Mouse (Mus musculus): ENCODE measurements around the gene Grb7.

Gene Grb7

DNA sequence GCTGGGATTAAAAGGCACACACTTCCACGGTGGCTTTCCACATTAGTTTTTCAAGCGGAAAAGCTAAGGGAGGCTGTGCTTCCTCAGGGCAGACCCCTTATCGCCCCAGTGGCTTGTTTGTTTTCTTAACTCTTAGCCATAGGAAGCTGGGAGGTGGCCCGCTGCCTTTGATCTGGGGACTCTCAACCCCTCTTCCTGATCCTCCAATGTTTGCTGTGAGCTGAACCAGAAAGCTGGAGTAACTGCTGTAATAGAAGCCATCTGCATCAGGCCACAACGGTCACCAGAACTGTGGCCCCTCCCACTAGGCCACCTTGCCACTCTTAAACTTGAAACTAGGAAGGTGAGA is at the start of gene Grb7:
TSS of gene Grb7 (plus strand) at position 182 of the 349 bp plus-strand sequence.
- WGBS: 53% methylated on average over 5 of the region's 5 CpGs

DNA sequence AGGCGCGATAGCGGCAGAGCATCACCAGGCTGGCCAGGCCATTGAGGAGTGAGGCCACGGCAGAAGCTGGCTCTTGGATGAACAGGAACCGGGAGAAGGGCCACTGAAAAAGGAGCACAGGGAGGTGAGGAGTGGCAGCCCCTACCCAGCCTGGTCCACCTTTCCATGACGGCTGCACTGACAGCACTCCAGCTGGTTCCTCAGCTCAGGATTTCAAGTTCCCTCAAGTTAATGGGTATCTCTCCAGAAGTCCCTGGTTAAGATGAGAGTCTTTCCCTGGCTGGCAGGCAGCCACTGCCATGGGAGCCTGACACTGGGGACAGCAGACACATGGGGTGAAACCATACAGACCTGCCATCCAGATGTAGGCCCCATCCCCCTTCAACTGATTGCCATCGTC is 48.2 kb upstream of the Grb7 start:
- WGBS: 90% methylated on average over 7 of the region's 7 CpGs

DNA sequence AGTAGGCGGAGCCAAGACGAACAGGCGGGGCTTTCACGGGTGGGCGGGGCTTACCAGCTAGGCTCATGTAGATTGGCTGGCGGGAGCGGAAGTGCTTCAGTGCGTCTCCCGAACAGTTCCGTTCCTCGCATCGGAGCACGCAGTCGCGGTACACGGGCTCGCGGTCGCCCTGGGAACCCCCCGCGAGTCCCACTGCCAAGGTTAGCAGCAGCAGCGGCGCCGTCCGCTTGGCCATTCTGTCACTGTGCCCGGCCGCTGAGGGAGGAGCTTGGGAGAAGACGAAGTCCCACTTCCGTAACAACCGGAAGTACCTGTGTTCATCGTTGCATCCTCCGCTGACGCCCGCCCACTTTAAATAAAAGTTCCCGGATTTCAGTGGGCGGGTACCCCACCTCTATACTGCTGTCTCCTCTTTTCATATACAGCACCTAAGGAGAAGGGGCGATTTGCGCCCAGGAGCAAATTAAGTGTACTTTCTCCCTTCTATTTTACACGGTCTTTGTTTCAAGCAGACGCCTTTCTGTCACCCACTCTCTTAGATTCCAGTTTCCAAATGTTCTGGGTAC is 46.0 kb upstream of the Grb7 start, which contains the start of gene Pgap3:
TSS of gene Pgap3 (minus strand) at position 330 of the 566 bp plus-strand sequence.
- under 1% methylated on average over 40 of the region's 40 CpGs for WGBS

DNA sequence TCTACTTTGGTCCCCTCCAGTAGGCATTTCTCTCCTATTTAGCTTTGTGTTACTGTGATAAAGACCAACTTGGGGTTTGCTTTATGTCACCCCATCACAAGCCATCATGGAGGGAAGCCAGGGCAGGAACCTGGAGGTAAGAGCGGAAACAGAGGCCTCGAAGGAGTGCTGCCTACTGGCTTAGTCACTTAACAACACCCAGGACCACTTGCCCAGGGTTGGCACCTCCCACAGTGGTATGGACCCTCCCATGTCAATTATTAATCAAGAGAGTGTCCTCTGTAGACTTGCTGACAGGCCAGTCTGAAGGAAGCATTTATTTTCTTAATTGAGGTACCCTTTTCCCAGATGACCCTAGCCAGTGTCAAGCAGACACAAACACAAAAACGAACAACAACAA is 45.4 kb upstream of the Grb7 start:
- 59% methylated on average over 3 of the region's 3 CpGs for WGBS

DNA sequence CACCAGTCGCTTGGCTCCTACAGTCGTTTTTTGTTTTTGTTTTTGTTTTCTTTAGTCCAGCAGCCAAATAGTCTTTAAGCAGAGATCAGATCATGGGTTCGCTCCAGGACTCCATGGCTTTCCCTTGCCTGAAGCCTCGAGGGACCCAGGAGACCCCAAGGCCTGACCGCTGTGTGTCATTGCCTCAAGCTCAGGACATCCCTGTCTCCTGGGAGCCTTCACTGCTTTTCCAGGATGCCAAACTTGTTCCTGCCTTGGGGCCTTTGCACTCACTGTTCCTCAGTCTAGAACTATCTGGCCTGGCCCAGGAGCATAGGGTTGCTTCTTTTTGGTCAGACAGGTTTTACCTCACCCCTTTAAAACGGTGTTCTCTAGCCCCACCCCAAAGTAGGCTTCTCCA is 39.6 kb upstream of the Grb7 start:
- WGBS: 71% methylated on average over 6 of the region's 6 CpGs

DNA sequence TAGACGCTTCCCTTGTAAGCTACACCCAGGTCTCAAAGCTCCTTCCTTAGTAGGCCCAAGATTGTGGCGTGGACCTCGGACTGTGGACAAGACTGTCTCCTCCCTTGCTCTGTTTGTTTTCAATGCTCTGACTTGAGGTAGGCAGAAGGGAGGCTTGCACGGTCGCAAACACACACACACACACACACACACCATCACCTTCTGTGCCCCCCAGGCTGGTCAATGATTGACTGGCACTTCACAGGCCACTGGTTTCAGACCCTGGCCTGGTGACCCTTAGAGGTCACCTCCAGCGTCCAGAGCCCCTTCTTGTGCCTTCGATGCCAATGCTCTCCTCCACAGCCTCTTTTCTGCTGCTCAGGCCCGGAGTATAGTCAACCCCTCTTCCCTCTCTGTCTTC is 37.3 kb upstream of the Grb7 start:
- WGBS: 78% methylated on average over 8 of the region's 8 CpGs

DNA sequence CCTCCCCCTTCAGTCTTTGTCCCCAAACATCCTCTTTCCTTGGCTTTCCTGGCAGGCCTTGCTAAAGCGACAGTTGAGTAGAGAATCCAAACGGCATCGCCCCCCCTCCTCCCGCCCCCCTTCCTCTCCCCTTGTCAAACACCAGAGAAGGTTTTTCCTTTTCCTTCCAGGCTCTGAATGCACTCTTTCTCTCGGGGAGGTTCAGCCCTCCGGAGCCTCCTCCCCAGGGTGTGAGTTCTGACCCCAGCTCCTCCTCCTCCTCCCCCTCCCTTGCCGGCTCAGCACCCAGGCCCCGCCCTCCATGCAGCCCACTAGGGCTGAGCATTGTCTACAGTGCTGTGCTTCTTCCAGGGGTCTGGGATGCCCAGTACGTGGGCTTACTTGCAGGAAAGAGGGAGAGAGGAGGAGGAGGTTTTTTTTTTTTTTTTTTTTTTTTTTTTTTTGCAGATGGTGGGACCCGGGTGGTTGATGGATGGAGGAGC is 36.8 kb upstream of the Grb7 start:
- WGBS: 12% methylated on average over 9 of the region's 10 CpGs

DNA sequence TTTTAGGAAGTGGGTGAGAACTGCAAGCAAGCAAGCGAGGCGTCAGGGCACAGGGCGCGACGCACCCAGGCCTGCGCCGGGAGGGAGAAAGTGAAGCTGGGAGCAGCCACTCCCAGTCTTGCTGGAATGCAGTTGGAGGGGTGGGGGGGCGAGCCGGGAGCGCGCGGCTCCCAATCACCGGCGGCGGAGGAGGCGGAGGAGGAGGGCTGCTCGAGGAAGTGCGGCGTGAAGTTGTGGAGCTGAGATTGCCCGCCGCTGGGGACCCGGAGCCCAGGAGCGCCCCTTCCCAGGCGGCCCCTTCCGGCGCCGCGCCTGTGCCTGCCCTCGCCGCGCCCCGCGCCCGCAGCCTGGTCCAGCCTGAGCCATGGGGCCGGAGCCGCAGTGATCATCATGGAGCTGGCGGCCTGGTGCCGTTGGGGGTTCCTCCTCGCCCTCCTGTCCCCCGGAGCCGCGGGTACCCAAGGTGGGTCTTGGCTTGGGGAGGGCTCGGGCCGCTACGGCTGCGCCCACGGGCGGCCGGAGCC is 33.9 kb upstream of the Grb7 start, which contains the start of gene Erbb2:
TSS of gene Erbb2 (plus strand) at position 198 of the 524 bp plus-strand sequence.
- under 1% methylated on average over 49 of the region's 49 CpGs for WGBS

DNA sequence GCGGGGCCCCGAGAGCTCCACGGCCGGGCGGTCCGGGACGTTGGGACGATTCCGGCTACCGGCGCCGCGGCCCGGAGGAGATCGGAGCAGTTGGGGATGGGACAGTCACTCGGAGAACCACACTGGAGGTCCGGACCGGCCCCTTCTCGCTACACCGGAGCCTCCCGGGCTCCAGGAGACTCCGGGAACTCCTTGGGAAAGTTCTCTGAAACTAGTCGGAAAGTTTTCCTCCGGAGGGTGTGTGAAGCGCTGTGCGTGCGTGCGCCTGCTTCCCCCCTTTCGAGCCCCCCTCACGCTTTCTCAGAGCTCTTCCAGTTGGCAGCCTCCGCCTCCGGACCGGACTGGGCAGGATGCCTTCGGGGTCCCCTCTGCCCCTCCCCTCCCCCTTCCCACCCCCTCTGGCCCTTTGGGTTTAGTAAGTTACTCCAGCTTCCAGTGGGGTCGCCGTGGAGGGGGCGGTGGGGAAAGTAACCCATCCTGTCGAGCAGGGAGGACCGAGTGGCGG is 33.3 kb upstream of the Grb7 start:
- WGBS: under 1% methylated on average over 40 of the region's 40 CpGs

DNA sequence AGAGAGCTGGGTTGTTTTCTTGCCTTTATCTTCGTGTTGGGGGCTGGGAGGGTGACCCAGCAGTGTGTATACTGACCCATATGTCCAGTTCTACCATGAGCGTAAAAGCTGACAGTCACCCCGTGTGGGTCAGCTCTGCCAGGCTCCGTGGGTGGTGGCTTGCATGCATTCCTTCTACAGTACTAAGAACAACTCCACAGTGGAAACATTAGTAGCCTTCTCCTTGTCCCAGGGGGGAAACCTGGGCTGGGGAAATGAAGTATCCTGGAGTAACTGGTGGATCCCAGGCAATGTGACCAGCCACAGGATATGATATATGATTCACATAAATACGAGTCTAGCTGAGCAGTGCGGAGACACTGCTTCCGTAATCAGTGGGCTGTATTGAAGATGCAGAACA is 32.5 kb upstream of the Grb7 start:
- 23% methylated on average over 7 of the region's 7 CpGs for WGBS

DNA sequence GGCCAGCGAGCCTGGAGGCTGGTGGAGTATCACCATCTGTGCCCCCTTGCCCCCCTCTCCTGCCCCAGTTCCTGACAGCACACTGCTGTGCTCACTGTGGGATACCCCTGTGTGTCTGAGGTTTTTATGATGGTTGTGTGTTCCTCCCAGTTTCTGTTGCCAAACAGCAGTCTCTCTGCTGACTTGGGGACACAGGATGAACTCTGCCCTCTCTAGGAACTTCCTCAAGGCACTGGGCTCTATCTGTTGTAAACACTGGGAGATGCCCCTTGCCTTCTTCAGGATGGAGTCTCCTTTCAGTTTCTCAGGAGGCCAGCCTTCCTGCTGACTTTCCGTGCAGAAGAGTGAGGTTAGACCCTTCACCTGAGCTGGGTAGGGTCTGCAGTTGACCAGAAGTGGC is 32.0 kb upstream of the Grb7 start:
- 52% methylated on average over 2 of the region's 2 CpGs for WGBS

DNA sequence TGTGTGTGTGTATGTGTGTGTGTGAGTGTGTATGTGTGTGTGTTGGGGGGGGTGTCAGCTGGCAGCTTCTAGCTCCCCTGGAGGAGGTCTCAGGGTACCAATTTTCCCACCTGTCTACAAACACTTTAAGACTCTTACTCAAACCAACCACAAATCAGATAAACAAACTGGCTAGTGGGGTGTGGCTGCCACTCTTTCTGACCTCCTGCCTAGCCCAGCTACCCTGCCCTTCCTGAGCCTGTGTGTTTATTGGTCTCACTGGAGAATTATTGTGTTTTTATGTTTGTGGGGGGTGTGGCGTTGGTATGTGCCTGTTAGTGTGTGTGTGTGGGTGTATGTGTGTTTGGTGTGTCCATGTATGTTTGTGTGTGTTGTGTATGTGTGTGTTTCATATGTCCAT is 29.1 kb upstream of the Grb7 start:
- WGBS: 78% methylated on average over 1 of the region's 1 CpGs

DNA sequence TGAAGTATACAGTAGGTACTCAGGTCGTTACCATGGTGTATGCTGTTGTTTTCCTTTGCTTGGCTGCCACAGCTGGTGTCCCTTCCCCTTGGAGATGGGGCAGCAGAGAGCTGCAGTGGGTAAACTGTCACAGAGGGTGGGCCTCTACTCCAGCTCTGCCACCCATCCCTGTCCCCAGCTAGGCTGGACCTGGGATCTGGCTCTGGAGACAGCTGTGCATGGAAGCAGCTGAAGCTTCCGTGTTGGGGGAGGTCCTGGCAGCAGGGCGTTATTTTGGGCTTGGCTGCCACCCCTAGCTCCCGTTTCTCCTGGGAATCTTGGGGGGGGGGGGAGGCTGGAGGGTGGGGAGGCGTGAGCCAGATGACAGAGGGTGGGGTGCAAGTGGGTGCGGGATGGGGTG is 27.9 kb upstream of the Grb7 start:
- WGBS: 33% methylated on average over 5 of the region's 6 CpGs

DNA sequence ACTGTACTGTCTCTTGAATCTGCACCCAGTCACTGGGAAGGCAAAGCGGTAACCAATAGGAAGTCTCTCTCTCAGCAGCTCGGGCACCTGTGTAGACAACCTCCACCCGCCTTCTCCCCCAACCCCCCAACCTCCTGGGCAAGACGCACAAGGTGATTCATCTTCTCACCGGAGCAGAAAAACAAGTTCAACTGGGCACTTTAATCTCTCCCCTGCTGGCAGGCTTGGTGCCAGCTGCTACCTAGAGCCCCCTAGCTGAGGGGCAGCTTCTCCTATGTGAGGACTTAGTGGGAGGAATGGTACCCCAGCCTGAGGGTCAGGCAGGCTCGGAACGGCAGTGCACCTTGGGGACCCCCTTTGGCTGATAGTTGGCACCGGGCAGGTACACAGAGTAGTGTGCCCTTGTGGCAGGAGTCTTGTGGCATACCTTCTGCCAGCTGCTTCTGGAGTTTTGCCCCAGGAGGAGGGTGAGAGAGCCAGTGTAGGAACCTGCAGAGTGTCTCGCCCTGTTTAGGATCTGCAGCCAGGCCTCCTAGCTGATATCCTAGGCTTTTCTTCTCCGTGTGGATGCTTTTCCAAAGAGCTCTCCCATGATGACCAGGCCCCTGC is 27.2 kb upstream of the Grb7 start:
- 73% methylated on average over 10 of the region's 10 CpGs for WGBS

DNA sequence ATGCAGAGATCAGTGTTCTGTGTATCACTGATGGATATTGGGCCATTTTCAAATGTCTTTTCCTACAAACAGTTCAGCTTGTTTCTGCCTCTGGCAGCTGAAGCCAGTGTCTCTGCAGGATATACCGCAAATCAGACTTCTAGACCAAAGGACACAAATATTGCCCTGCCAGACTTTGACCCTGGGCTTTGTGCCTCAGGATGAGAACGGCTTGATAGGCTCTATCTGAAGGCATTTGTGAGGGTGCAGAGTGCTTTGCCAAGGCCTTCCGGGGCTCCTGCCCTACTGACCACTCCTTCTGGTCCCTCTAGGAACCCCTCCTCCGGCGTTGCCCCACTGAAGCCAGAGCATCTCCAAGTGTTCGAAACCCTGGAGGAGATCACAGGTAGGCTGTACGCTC is 19.6 kb upstream of the Grb7 start:
- 94% methylated on average over 7 of the region's 7 CpGs for WGBS

DNA sequence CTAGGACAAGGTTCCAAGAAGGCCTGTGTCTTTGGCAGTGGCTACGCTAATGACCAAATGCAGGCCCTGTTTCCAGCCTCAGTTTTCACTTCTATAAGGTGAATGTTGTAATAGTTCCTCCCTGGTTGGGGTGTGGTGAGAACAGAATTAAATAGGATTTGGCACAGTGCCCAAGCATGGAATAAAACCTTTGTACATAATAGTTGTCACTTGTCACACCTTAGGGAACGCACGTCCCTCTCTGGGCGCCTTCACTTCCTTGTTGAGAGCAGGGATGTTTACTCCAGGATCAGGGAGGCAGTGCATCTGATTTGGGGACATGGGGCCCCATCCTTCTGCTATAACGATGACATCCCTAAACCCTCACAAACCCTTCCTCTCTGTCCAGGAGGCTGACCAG is 17.8 kb upstream of the Grb7 start:
- 85% methylated on average over 5 of the region's 5 CpGs for WGBS

DNA sequence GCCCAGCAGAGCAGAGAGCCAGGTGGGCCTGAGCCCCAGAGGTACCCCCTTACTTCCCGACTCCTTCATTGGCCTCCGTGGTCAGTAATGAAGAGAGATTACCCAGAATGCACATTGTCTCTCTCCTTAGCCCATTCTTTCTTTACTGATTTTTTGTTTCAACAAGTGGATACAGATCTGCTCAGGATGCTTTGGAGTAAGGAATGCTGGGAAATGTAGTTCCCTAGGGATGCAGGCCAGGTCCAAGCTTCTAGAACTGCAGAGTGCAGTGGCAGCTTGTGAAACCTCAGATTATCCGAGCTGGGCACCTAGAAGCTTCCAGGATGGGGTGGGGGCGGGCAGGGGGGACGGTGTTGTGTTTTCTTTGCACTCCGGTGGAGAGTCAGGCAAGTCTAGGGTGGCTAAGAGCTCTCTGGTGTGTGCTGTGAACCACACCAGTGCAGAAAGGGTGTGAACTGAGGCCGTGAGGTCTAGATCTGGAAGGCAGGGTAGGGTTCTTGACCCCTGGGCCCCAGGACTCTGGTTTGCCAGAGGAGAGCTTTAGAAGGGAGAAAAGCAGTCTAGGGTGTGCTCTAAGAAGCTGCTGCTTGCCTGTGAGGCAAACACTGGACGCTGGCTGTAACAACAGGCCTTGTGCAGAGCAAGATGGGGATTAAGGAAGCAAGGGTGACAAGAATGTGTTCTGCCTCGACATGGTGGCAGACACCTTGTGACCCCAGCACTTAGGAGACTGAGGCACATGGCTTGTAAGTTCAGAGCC is 14.3 kb upstream of the Grb7 start:
- WGBS: 85% methylated on average over 9 of the region's 9 CpGs

DNA sequence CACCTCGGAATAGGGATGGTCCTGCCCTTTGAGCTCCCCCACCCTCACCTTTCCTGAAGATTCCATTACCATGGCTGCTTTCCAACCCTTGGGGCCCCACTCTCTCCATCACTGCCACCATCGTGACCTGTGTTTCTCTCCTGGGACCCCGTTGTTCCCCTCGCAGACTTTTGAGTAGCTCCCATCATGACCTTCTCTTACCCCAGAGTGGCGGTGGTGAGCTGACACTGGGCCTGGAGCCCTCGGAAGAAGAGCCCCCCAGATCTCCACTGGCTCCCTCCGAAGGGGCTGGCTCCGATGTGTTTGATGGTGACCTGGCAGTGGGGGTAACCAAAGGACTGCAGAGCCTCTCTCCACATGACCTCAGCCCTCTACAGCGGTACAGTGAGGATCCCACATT is 10.5 kb upstream of the Grb7 start:
- WGBS: 87% methylated on average over 9 of the region's 9 CpGs

DNA sequence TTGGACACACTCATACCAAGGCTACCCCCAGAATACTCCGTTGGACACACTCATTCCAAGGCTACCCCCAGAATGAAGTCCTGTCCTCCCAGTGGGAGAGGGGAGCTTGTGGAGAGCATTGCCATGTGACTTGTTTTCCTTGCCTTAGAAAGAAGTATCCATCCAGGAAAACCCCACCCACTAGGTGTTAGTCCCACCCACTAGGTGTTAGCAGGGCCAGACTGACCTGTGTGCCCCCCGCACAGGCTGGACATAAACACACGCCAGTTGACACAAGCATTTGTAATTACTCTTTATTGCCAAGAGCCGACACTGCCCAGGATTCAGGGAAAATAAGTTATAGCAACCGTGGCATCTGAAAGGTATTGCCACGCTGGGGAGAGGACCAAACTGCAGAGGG is 8.8 kb upstream of the Grb7 start:
- WGBS: 90% methylated on average over 6 of the region's 6 CpGs

DNA sequence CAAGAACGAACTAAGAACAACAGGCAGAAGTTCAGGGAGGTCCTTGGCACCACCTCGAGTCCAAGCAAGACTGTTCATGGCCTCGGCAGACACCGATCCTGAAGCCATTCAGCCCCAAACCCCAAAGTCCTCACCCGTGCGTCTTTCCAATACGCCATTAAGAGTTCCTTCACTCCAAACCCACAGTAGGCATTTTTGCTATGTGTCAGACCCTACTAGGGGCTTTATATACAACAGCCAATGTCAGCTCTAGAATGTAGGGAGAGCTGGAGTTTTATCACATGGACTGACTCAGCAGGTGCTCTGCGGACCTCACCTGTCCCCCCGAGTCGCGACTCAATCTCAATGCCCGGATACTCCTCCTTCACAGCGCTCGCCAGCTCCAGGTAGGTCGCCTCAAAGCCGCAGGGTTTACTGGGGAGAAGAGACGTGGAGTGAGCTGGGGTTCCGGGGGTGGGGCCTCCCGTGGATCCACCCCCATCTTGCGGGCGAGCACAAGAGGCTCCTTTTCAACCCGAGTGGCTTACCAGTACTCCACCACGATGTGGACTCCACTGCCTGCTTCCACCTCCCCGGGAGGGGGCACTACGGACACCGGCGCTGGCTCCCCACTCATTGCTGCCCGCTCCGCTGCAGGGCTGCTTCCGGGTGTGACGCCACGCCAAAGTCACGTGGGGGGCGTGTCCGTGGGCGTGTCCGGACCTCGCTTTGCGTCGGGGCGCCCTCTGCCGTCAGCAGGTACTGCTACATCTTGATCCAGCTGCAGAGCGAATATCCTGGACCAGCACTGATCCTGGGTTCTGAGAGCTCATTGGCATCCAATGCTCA is 7.6 kb upstream of the Grb7 start, which contains the start of gene Mien1:
TSS of gene Mien1 (minus strand) at position 661 of the 828 bp plus-strand sequence.
- WGBS: 1% methylated on average over 43 of the region's 43 CpGs

DNA sequence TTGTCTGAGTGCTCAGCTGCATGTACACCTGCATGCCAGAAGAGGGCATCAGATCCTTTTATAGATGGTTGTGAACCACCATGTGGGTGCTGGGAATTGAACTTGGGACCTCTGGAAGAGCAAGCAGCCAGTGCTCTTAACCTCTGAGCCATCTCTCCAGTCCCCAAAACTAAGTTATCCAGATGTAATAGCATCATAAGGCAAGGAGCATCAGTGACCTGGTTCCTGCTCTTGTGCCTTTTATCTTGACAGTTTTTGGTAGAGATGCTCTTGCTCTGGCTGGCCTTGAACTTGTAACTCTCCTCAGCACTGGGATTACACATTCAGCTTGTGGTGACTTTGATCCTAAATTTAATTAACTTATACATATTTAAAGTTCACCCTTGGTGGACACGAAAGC is 2.5 kb upstream of the Grb7 start:
- WGBS: 100% methylated on average over 1 of the region's 1 CpGs

DNA sequence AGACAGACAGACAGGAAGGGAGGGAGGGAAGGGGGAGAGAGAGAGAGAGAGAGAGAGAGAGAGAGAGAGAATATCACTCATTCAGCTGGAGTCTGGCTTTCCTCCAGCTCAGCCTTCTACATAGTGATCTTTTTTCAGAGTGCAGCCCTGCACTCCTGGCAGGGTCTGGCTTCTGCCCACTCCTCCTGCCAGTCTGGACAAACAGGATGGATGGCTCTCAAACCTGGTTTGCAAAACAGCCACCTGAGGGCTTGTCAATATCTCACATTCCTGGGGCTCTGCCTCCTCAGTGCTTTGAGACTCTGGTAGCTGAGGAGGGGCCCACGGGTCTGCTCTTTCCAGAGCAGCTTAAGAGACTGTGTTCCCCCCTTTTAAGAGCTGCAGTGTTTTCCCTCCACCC is 956 bp upstream of the Grb7 start:
- WGBS: 54% methylated on average over 1 of the region's 1 CpGs
